Mouse (Mus musculus) intestine, postnatal 0 days (tissue): ENCODE results near the gene Bcat2. TPM values are rescaled to one million over a fixed set of nuclear protein-coding genes. Genes with fewer than 3 reads are reported as not detected.

ENCODE experiments used
- ATAC-seq: fragments of 200-750 bp; cut with Nextera tagmentation; 2 replicates; pipeline ENCODE4 v1.8.0; 2017; ENCODE audit warnings: mild to moderate bottlenecking, moderate TSS enrichment, moderate library complexity
- H3K27ac ChIP-seq: fragments of 300-500 bp; sonication (generic); 2 replicates; pipeline ENCODE4 v1.5.1; 2014; ENCODE audit warnings: mild to moderate bottlenecking, low read depth, low read length, moderate library complexity
- H3K27me3 ChIP-seq: fragments of 300-500 bp; sonication (generic); replicated peaks from 2 replicates; pipeline ENCODE4 v1.6.1; 2014; ENCODE audit warnings: low read length, mixed read lengths; ENCODE audit not compliant: control insufficient read depth, insufficient read depth
- H3K36me3 ChIP-seq: fragments of 300-500 bp; sonication (generic); 2 replicates; pipeline ENCODE4 v1.6.1; 2014; ENCODE audit warnings: mild to moderate bottlenecking, moderate library complexity; ENCODE audit not compliant: control insufficient read depth, insufficient read depth
- H3K4me1 ChIP-seq: fragments of 300-500 bp; sonication (generic); replicated peaks from 2 replicates; pipeline ENCODE4 v1.6.1; 2014; ENCODE audit warnings: antibody characterized with exemption, low read length, mixed read lengths; ENCODE audit not compliant: control insufficient read depth, insufficient read depth
- H3K4me2 ChIP-seq: fragments of 300-500 bp; sonication (generic); replicated peaks from 2 replicates; pipeline ENCODE4 v1.6.1; 2014; ENCODE audit warnings: low read depth, mild to moderate bottlenecking, moderate library complexity
- H3K4me3 ChIP-seq: fragments of 300-500 bp; sonication (generic); 2 replicates; pipeline ENCODE4 v1.5.1; 2014; ENCODE audit warnings: low read depth, low read length
- H3K9ac ChIP-seq: fragments of 300-500 bp; sonication (generic); 2 replicates; pipeline ENCODE4 v1.6.1; 2014; ENCODE audit warnings: mild to moderate bottlenecking, low read depth, low read length
- H3K9me3 ChIP-seq: fragments of 300-500 bp; sonication (generic); 2 replicates; pipeline ENCODE4 v1.6.1; 2016; ENCODE audit warnings: mixed run types; ENCODE audit not compliant: control insufficient read depth
- CTCF ChIP-seq: sonication (generic); IDR thresholded peaks from 2 replicates; pipeline ENCODE4 v1.5.1; 2016; ENCODE audit warnings: low read depth, mild to moderate bottlenecking, control low read depth, antibody characterized with exemption, moderate library complexity
- WGBS: fragments of 180-500 bp; shearing (Covaris S2); extraction: QIAGEN DNeasy Blood & Tissue Kit; methylation state at CpG from one replicate; pipeline ENCODE4 v1.1.7; 2014; 5-methylcytosine and 5-hydroxymethylcytosine counted together
- polyA plus RNA-seq: library from polyadenylated mRNA; unstranded; fragments of >200 nt; fragmentation: Nextera tagmentation; extraction: Ambion mirVana; gene quantifications from 2 replicates; pipeline ENCODE4 v1.2.1, GENCODE M21; 2015

Gene Bcat2
- polyA plus RNA-seq, 1 experiment from 2014 or later = 18.6 TPM

DNA sequence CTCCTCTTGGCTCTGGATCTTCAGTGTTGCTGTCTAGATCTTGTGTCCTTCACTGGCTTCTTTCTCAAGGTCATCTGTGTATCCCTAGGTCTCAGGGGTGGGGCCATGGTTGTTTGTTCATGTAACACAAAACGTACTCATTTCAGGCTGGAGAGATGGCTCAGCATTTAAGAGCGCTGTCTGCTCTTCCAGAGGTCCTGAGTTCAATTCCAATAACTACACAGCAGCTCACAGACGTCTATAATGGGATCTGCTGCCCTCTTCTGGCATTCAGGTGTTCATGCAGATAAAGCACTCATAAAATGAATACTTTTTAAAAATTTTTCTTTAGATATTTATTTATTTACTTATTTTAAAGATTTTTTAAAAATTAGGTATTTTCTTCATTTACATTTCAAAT, 20.9 kb downstream of the Bcat2 start:
- Histone ChIP-seq H3K4me2 (no peak overlapping the region), H3K9me3 (no peaks in the 10 kb centered on the region), H3K4me1 (no peaks in the 10 kb centered on the region), H3K36me3 (peaks cover 6% of the 10 kb centered on the region; the same call in 1 of the 2 replicates), H3K9ac (no peak overlapping the region), H3K27me3 (peaks cover 4% of the 10 kb centered on the region; the same call in 1 of the 2 replicates), H3K27ac (no peak overlapping the region), H3K4me3 (no peak overlapping the region)
- no peak for ATAC-seq
- 56% methylated on average over 3 of the region's 3 CpGs for WGBS
- TF ChIP-seq CTCF = peak; percentile 53

DNA sequence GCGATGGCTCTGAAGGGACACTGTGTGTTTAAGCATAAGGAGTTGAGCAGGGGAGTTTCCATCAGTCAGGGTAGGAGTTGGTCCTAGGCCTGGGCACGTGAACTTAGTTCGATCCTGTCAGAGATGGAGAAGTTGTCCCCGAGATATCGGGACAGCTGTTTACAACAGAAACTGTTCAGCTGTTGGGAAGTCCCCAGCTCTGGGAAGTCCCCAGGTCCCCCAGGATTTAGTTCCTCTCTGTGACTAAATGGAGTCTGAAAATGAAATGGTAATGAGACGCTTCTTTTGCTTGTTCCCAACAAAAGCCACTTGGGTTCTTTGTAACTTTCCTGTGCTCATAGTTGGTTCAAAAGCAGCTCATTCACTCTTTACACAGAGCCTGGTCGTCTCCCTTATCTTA, 21.9 kb downstream of the Bcat2 start:
- peaks cover 13% of the 10 kb centered on the region for H3K27me3 ChIP-seq
- no peak overlapping the region for H3K4me2 ChIP-seq
- no peak for TF ChIP-seq CTCF
- H3K4me1 ChIP-seq = no peaks in the 10 kb centered on the region
- H3K27ac ChIP-seq = no peak overlapping the region
- no peak for ATAC-seq
- no peak overlapping the region for H3K9ac ChIP-seq
- H3K4me3 ChIP-seq = no peak overlapping the region
- WGBS = 64% methylated on average over 7 of the region's 7 CpGs
- peaks cover 6% of the 10 kb centered on the region; the same call in 1 of the 2 replicates for H3K36me3 ChIP-seq
- H3K9me3 ChIP-seq = no peaks in the 10 kb centered on the region

GRCm38 (mm10) chr7:45593118-45593815, 23.3 kb downstream of the Bcat2 start:
- Histone ChIP-seq H3K9me3 (no peaks in the 10 kb centered on the region), H3K27me3 (peaks cover 25% of the 10 kb centered on the region), H3K4me3 (no peak overlapping the region), H3K36me3 (no peaks in the 10 kb centered on the region), H3K4me2 (no peak overlapping the region), H3K27ac (no peak overlapping the region), H3K9ac (no peak overlapping the region), H3K4me1 (no peaks in the 10 kb centered on the region)
- ATAC-seq = no peak
- TF ChIP-seq CTCF = peak; percentile 95
- WGBS = 22% methylated on average over 10 of the region's 10 CpGs

- Histone ChIP-seq H3K4me2 (no peak overlapping the region), H3K4me3 (no peak overlapping the region), H3K27me3 (peaks cover 43% of the 10 kb centered on the region), H3K9ac (no peak overlapping the region), H3K4me1 (no peaks in the 10 kb centered on the region), H3K36me3 (no peaks in the 10 kb centered on the region), H3K9me3 (no peaks in the 10 kb centered on the region), H3K27ac (no peak overlapping the region)
- ATAC-seq = no peak
- WGBS = 81% methylated on average over 4 of the region's 4 CpGs
- no peak for TF ChIP-seq CTCF
Observed at GRCm38 (mm10) chr7:45595176-45595575, 25.2 kb downstream of the Bcat2 start.

DNA sequence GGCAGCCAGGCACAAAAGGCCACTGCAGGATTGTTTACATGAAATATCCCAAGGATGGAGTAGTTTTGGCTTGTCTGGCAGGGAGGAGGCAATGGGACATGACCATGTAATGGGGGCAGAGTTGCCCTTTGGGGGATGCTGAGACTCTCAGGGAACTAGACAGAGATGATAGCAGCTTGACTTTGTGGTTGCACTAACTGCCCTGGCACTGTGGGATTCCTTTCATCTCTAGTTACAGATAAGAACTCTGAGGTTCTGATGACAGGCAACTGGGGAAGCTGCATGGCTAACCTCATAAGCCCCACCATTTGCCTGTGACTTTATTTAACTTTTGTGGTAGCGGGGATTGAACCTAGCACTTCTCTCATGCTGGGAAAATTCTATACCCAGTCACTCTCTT, 26.2 kb downstream of the Bcat2 start:
- no peak for TF ChIP-seq CTCF
- Histone ChIP-seq H3K9ac (no peak overlapping the region), H3K4me1 (no peaks in the 10 kb centered on the region), H3K27me3 (peaks cover 51% of the 10 kb centered on the region), H3K27ac (no peak overlapping the region), H3K36me3 (no peaks in the 10 kb centered on the region), H3K9me3 (no peaks in the 10 kb centered on the region), H3K4me2 (no peak overlapping the region), H3K4me3 (no peak overlapping the region)
- ATAC-seq = no peak
- WGBS = 87% methylated on average over 1 of the region's 1 CpGs

- Histone ChIP-seq H3K36me3 (no peaks in the 10 kb centered on the region), H3K27ac (no peak overlapping the region), H3K9me3 (no peaks in the 10 kb centered on the region), H3K9ac (no peak overlapping the region), H3K4me1 (no peaks in the 10 kb centered on the region), H3K4me3 (no peak overlapping the region), H3K27me3 (peaks cover 56% of the 10 kb centered on the region), H3K4me2 (no peak overlapping the region)
- no peak for ATAC-seq
- WGBS = 88% methylated on average over 5 of the region's 5 CpGs
- TF ChIP-seq CTCF = no peak
Observed at GRCm38 (mm10) chr7:45597013-45597412, 27.1 kb downstream of the Bcat2 start.

GRCm38 (mm10) chr7:45597527-45597926, 27.6 kb downstream of the Bcat2 start:
- TF ChIP-seq CTCF = no peak
- H3K9me3 ChIP-seq = no peaks in the 10 kb centered on the region
- H3K27me3 ChIP-seq = peaks cover 56% of the 10 kb centered on the region
- H3K36me3 ChIP-seq = no peaks in the 10 kb centered on the region
- H3K9ac ChIP-seq = no peak overlapping the region
- no peak overlapping the region for H3K4me2 ChIP-seq
- no peaks in the 10 kb centered on the region for H3K4me1 ChIP-seq
- no peak for ATAC-seq
- no peak overlapping the region for H3K4me3 ChIP-seq
- no peak overlapping the region for H3K27ac ChIP-seq
- 91% methylated on average over 6 of the region's 6 CpGs for WGBS
